Mouse (Mus musculus): ENCODE measurements at regions not wholly inside any gene's neighbourhood (a gene's known extent, or its start where the extent isn't known, plus 50 kb on each side); places are given as distances from the start of the nearest gene placed in this dataset.

DNA sequence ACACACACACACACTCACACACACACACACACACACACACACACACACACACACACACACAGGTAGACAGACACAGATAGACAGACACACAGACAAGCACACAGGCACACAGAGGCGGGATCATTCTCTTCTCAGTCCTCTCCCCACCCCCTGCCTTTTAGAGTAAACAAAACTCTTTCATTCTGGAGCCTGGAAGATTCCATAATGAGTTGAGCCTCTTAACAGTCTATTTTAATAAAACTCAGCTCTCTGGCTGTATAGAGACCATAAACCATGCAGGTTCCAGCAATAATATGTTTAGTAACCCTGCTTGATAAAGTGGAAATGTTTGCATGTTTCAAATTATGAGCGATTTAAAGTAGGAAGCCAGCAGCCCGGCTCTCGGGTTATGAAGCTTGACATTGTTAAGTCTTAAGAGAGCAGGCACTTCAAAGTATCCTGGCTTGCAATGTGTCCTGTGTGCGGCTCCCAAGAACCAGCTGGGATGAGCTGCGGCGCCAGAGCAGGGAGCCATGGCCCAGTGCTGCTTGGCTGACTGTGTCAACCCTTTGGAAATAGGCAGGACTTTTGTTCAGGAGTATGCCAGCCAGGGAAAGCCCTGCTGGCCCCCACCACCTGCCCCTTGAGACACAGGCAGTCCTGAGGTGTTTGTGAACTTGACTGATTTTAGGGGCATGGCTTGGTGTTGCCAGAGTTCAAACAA lies 115.1 kb downstream of the Sall1 start:
- no peak for TF ChIP-seq CTCF (IDR thresholded peaks at IDR 0.05)
- no peak for TF ChIP-seq POLR2A (IDR thresholded peaks at IDR 0.05; ENCODE audit: insufficient read depth, low read depth, low read length)
- TF ChIP-seq EP300 (IDR thresholded peaks at IDR 0.05; ENCODE audit: insufficient read depth, low read depth, low read length): no peak

Measured in heart, adult 2 months (tissue).